Mouse (Mus musculus): ENCODE data around the gene Suz12. TPM values are rescaled to one million over a fixed set of nuclear protein-coding genes. Genes with fewer than 3 reads are reported as not detected.
"Not testable (repeated sequence)": the region's sequence is repeated elsewhere in the genome, so short reads cannot be mapped to it uniquely, and the experiment has no call there.

Suz12 gene
- polyA plus RNA-seq, 1 experiment from 2014 or later: 15.5 TPM

DNA sequence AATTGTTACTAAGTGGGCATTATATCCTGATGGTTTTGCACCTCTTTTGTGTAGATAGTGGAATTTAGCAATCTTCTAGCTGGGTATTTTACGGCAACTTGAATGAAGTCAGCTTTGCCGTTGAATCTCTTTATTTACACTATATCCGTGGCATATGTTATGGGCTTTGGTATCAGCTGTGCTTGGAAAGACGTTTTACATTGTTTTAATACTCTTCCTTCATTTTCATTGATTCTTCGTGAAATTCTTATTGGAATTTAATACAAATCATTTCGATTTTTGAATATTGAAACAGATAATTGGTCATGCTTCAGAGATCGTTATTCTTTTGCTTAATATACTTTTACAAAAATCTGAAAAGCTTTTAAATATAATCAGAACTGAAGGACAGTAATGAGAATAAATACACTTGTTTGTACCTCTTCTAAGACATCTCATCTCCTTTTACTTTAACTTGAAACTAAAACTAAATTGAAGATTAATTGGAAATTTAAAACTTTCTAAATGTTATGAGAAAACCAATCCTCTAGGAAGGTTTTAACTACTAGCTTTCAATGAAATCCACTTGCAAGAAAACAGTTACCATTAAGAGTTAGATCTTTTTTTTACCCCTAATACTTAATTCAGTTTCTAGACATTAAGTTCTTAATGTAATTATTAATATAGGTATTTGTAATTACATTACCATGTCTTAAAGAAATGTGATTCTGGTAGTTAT is 1.5 kb downstream of the Suz12 start:
- 5% methylated on average over 7 of the region's 7 CpGs for WGBS

DNA sequence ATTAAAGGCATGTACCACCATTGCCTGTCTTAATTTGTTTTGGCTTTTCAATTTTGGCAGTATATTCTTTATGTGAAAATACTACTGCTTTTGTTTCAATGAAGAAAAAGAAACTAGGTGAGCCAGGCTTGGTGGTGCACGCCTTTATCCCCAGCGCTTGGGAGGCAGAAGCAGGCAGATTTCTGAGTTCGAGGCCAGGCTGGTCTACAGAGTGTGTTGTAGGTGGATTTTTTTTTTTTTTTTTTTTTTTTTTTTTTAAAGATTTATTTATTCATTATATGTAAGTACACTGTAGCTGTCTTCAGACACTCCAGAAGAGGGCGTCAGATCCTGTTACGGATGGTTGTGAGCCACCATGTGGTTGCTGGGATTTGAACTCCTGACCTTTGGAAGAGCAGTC is 23.6 kb downstream of the Suz12 start:
- H3K36me3 ChIP-seq: peaks cover 99% of the 10 kb centered on the region
- H3K27ac ChIP-seq; H3K4me1 ChIP-seq (replicated peaks); H3K9me3 ChIP-seq; DNase-seq (ENCODE audit: low spot score); H3K4me3 ChIP-seq; H3K27me3 ChIP-seq (ENCODE audit: insufficient read depth, poor library complexity, severe bottlenecking): not testable (repeated sequence)
- WGBS: 97% methylated on average over 5 of the region's 5 CpGs

More for the DNA sequence above, 1.5 kb downstream of the Suz12 start:
- H3K4me3 ChIP-seq: peak overlapping the region; percentile 98
- peak overlapping the region; percentile 100 for H3K27ac ChIP-seq
- no peaks in the 10 kb centered on the region for H3K27me3 ChIP-seq (ENCODE audit: insufficient read depth, poor library complexity, severe bottlenecking)
- H3K36me3 ChIP-seq: peaks cover 37% of the 10 kb centered on the region
- no peaks in the 10 kb centered on the region for H3K9me3 ChIP-seq
- DNase-seq (ENCODE audit: low spot score): no peak
- peaks cover 10% of the 10 kb centered on the region for H3K4me1 ChIP-seq (replicated peaks)

- Histone ChIP-seq H3K36me3 (peaks cover 99% of the 10 kb centered on the region), H3K4me1 (replicated peaks) (no peaks in the 10 kb centered on the region), H3K27me3 (ENCODE audit: insufficient read depth, poor library complexity, severe bottlenecking) (no peaks in the 10 kb centered on the region), H3K27ac (no peak overlapping the region), H3K4me3 (no peak overlapping the region), H3K9me3 (no peaks in the 10 kb centered on the region)
- 93% methylated on average over 1 of the region's 1 CpGs for WGBS
- DNase-seq (ENCODE audit: low spot score): no peak
Measured at GRCm38 (mm10) chr11:80019792-80020191, 26.9 kb downstream of the Suz12 start.

GRCm38 (mm10) chr11:80021306-80021705 is 28.4 kb downstream of the Suz12 start:
- no peaks in the 10 kb centered on the region for H3K27me3 ChIP-seq (ENCODE audit: insufficient read depth, poor library complexity, severe bottlenecking)
- no peaks in the 10 kb centered on the region for H3K9me3 ChIP-seq
- H3K27ac ChIP-seq: no peak overlapping the region
- WGBS: 93% methylated on average over 4 of the region's 4 CpGs
- no peak overlapping the region for H3K4me3 ChIP-seq
- no peaks in the 10 kb centered on the region for H3K4me1 ChIP-seq (replicated peaks)
- DNase-seq (ENCODE audit: low spot score): no peak
- H3K36me3 ChIP-seq: peaks cover 99% of the 10 kb centered on the region

- H3K4me3 ChIP-seq: no peak overlapping the region
- WGBS: 82% methylated on average over 8 of the region's 8 CpGs
Measured at GRCm38 (mm10) chr11:80037495-80037894, 44.6 kb downstream of the Suz12 start.

GRCm38 (mm10) chr11:80042615-80043418 is 49.9 kb downstream of the Suz12 start:
- 53% methylated on average over 10 of the region's 10 CpGs for WGBS
- no peak overlapping the region for H3K4me3 ChIP-seq
- H3K27ac ChIP-seq: no peak overlapping the region
- H3K27me3 ChIP-seq (ENCODE audit: insufficient read depth, poor library complexity, severe bottlenecking): no peaks in the 10 kb centered on the region
- peaks cover 20% of the 10 kb centered on the region for H3K36me3 ChIP-seq
- peak; percentile 29 for DNase-seq (ENCODE audit: low spot score)
- H3K4me1 ChIP-seq (replicated peaks): no peaks in the 10 kb centered on the region
- H3K9me3 ChIP-seq: no peaks in the 10 kb centered on the region

More at GRCm38 (mm10) chr11:80037495-80037894, 44.6 kb downstream of the Suz12 start:
- Histone ChIP-seq H3K36me3 (peaks cover 35% of the 10 kb centered on the region), H3K27ac (no peak overlapping the region), H3K27me3 (ENCODE audit: insufficient read depth, poor library complexity, severe bottlenecking) (no peaks in the 10 kb centered on the region), H3K4me1 (replicated peaks) (no peaks in the 10 kb centered on the region), H3K9me3 (no peaks in the 10 kb centered on the region)
- DNase-seq (ENCODE audit: low spot score): no peak

GRCm38 (mm10) chr11:80043419-80043817 is 50.5 kb downstream of the Suz12 start:
- WGBS: 91% methylated on average over 8 of the region's 8 CpGs
- DNase-seq (ENCODE audit: low spot score): no peak
- H3K4me1 ChIP-seq (replicated peaks): no peaks in the 10 kb centered on the region
- H3K27ac ChIP-seq: no peak overlapping the region
- peaks cover 25% of the 10 kb centered on the region for H3K36me3 ChIP-seq
- H3K4me3 ChIP-seq: no peak overlapping the region
- no peaks in the 10 kb centered on the region for H3K9me3 ChIP-seq
- H3K27me3 ChIP-seq (ENCODE audit: insufficient read depth, poor library complexity, severe bottlenecking): no peaks in the 10 kb centered on the region

- 89% methylated on average over 7 of the region's 7 CpGs for WGBS
- DNase-seq (ENCODE audit: low spot score): no peak
Measured at GRCm38 (mm10) chr11:80046856-80047255, 54.0 kb downstream of the Suz12 start.

DNA sequence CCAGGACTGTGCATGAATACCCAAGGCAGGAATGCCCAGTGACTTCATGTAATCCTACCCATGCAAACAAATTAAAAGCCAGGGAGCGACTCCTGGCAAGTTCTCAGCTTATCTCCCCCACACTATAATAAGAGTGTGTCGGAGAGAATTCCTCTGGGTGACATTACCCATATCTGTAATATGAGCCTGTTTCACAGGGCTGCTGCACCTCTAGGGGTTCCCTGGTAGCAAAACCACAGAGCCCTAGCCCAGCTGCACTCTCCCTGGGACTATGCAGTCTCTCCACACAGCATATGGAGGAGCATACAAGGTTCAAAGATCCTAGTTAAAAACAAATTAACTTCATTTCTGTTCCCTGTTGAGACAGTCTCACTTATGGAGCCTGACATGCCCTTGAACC is 57.2 kb downstream of the Suz12 start:
- H3K27ac ChIP-seq: no peak overlapping the region

More at GRCm38 (mm10) chr11:80046856-80047255, 54.0 kb downstream of the Suz12 start:
- no peaks in the 10 kb centered on the region for H3K27me3 ChIP-seq (ENCODE audit: insufficient read depth, poor library complexity, severe bottlenecking)
- no peak overlapping the region for H3K27ac ChIP-seq
- no peaks in the 10 kb centered on the region for H3K9me3 ChIP-seq
- H3K36me3 ChIP-seq: peaks cover 43% of the 10 kb centered on the region
- no peak overlapping the region for H3K4me3 ChIP-seq
- no peaks in the 10 kb centered on the region for H3K4me1 ChIP-seq (replicated peaks)

GRCm38 (mm10) chr11:80052456-80052855 is 59.5 kb downstream of the Suz12 start:
- Histone ChIP-seq H3K27me3 (ENCODE audit: insufficient read depth, poor library complexity, severe bottlenecking) (no peaks in the 10 kb centered on the region), H3K4me1 (replicated peaks) (no peaks in the 10 kb centered on the region), H3K27ac (no peak overlapping the region), H3K36me3 (peaks cover 77% of the 10 kb centered on the region), H3K4me3 (no peak overlapping the region), H3K9me3 (no peaks in the 10 kb centered on the region)
- DNase-seq (ENCODE audit: low spot score): no peak
- 78% methylated on average over 7 of the region's 7 CpGs for WGBS

More for the DNA sequence above, 57.2 kb downstream of the Suz12 start:
- WGBS: 66% methylated on average over 2 of the region's 2 CpGs
- Histone ChIP-seq H3K27me3 (ENCODE audit: insufficient read depth, poor library complexity, severe bottlenecking) (no peaks in the 10 kb centered on the region), H3K36me3 (peaks cover 65% of the 10 kb centered on the region), H3K9me3 (no peaks in the 10 kb centered on the region), H3K4me3 (no peak overlapping the region), H3K4me1 (replicated peaks) (no peaks in the 10 kb centered on the region)
- no peak for DNase-seq (ENCODE audit: low spot score)

DNA sequence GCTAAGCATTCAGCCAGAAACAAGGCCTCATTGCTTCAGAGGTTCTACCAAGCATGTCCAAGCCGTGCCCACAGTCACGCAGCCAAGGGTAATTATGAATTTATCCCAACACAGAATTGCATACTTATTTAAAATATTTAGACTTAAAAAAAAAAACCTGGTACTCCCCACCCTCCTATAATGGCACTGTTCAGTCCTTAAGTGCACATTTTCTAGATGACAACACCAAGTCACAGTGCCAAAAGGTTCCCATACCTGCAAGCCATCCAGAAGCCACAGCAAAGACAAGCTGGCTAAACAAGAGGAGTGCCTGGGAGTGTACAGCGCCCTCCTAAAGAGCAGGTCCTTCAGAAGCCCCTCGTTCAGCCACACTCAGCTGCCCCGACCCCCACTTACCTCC is 60.3 kb downstream of the Suz12 start:
- Histone ChIP-seq H3K27ac (no peak overlapping the region), H3K27me3 (ENCODE audit: insufficient read depth, poor library complexity, severe bottlenecking) (no peaks in the 10 kb centered on the region), H3K4me3 (no peak overlapping the region), H3K36me3 (peaks cover 78% of the 10 kb centered on the region), H3K4me1 (replicated peaks) (no peaks in the 10 kb centered on the region), H3K9me3 (no peaks in the 10 kb centered on the region)
- 89% methylated on average over 5 of the region's 5 CpGs for WGBS
- no peak for DNase-seq (ENCODE audit: low spot score)

DNA sequence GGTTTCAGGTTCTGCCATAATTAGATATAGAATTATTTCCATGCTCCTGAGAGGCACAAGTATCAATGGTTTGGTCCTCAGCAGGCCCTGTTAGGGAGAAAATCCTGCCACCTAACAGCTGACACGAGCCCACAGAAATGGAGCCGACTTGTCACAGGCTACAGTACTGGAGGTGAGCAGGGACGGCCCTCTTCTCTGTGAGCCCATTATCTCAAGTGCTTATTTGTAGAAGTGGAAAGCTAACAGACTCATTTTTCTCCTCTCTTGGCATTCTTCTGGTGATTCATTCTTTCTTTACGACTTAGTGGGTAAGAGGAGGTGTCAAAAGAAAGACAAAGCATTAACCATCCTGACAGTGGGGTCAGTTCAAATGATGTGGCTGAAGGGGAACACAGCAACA is 61.8 kb downstream of the Suz12 start:
- 88% methylated on average over 4 of the region's 4 CpGs for WGBS
- no peak overlapping the region for H3K27ac ChIP-seq
- peaks cover 78% of the 10 kb centered on the region for H3K36me3 ChIP-seq
- DNase-seq (ENCODE audit: low spot score): no peak
- H3K27me3 ChIP-seq (ENCODE audit: insufficient read depth, poor library complexity, severe bottlenecking): no peaks in the 10 kb centered on the region
- no peaks in the 10 kb centered on the region for H3K9me3 ChIP-seq
- no peaks in the 10 kb centered on the region for H3K4me1 ChIP-seq (replicated peaks)
- H3K4me3 ChIP-seq: no peak overlapping the region

DNA sequence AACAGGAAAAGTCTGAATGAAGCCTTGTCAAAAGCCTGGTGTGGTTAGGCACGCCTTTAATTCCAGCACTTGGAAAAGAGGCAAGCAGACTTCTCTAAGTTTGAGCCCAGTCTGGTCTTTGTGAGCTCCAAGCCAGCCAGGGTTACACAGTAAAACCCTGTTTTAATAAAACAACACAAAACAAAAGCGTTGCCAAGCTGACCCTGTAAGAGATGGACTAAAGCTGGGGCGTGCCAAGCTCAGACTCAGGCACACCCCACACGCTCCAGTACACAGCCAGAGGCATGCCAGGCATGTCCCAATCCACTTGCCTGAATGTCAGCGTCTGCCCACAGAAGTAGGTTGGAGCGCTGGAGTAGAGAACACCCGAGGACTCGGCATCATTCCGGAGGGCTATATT is 63.2 kb downstream of the Suz12 start:
- no peaks in the 10 kb centered on the region for H3K27me3 ChIP-seq (ENCODE audit: insufficient read depth, poor library complexity, severe bottlenecking)
- H3K9me3 ChIP-seq: no peaks in the 10 kb centered on the region
- peaks cover 86% of the 10 kb centered on the region for H3K36me3 ChIP-seq
- WGBS: 96% methylated on average over 9 of the region's 9 CpGs
- H3K27ac ChIP-seq: no peak overlapping the region
- H3K4me1 ChIP-seq (replicated peaks): no peaks in the 10 kb centered on the region
- no peak for DNase-seq (ENCODE audit: low spot score)
- H3K4me3 ChIP-seq: no peak overlapping the region
